Mouse (Mus musculus) monocyte, adult 5-6 weeks (primary cell): ENCODE data around the gene Zfp362. TPM values are rescaled to one million over a fixed set of nuclear protein-coding genes. Genes with fewer than 3 reads are reported as not detected.

Source experiments
- ATAC-seq: fragments of 153-309, 156-312 bp; replicated peaks from 2 replicates; pipeline ENCODE4 v1.8.0; 2017; ENCODE audit warnings: mild to moderate bottlenecking; ENCODE audit not compliant: low TSS enrichment, insufficient number of reproducible peaks, severe bottlenecking, poor library complexity, low FRiP score
- total RNA-seq: library from RNA; stranded (forward); fragments of 200-1000, 200-491, 200-594 nt; gene quantifications from 3 replicates; pipeline ENCODE4 v1.2.3, GENCODE M21; 2017

The Zfp362 gene
- total RNA-seq, 1 experiment from 2014 or later, result 3.6 TPM

- no peak for ATAC-seq
Measured at GRCm38 (mm10) chr4:128804426-128805149, 1.3 kb downstream of the Zfp362 start.

- ATAC-seq, result no peak
Measured at GRCm38 (mm10) chr4:128803569-128803968, 2.3 kb downstream of the Zfp362 start.

GRCm38 (mm10) chr4:128801675-128802465 is 4.0 kb downstream of the Zfp362 start:
- no peak for ATAC-seq

GRCm38 (mm10) chr4:128796788-128797187 is 9.1 kb downstream of the Zfp362 start:
- no peak for ATAC-seq

GRCm38 (mm10) chr4:128795596-128795995 is 10.2 kb downstream of the Zfp362 start:
- ATAC-seq, result no peak

- ATAC-seq, result no peak
Measured at GRCm38 (mm10) chr4:128794198-128794597, 11.6 kb downstream of the Zfp362 start.

GRCm38 (mm10) chr4:128793710-128794109 is 12.1 kb downstream of the Zfp362 start:
- no peak for ATAC-seq

- no peak for ATAC-seq
Measured at GRCm38 (mm10) chr4:128789646-128790045, 16.2 kb downstream of the Zfp362 start.

- ATAC-seq, result no peak
Measured at GRCm38 (mm10) chr4:128788108-128788507, 17.7 kb downstream of the Zfp362 start.

- ATAC-seq, result no peak
Measured at GRCm38 (mm10) chr4:128787023-128787939, 18.6 kb downstream of the Zfp362 start.

GRCm38 (mm10) chr4:128785921-128786654 is 19.8 kb downstream of the Zfp362 start:
- ATAC-seq, result no peak

- ATAC-seq, result no peak
Measured at GRCm38 (mm10) chr4:128784950-128785631, 20.8 kb downstream of the Zfp362 start.

GRCm38 (mm10) chr4:128782645-128783044 is 23.2 kb downstream of the Zfp362 start:
- no peak for ATAC-seq

- ATAC-seq, result no peak
Measured at GRCm38 (mm10) chr4:128782037-128782436, 23.8 kb downstream of the Zfp362 start.

- no peak for ATAC-seq
Measured at GRCm38 (mm10) chr4:128777593-128777992, 28.3 kb downstream of the Zfp362 start.

- ATAC-seq, result peak; percentile 77
Measured at GRCm38 (mm10) chr4:128776568-128777289, 29.1 kb downstream of the Zfp362 start.

GRCm38 (mm10) chr4:128774467-128774866 is 31.4 kb downstream of the Zfp362 start:
- no peak for ATAC-seq
